Mouse (Mus musculus): Measurements from ENCODE around the gene Gm20388. TPM values are rescaled to one million over a fixed set of nuclear protein-coding genes. Genes with fewer than 3 reads are reported as not detected.
A peak's percentile ranks its signal among the peaks of the same experiment; 100 is the strongest.

The Gm20388 gene
- total RNA-seq, 1 experiment: 27.0 TPM

DNA sequence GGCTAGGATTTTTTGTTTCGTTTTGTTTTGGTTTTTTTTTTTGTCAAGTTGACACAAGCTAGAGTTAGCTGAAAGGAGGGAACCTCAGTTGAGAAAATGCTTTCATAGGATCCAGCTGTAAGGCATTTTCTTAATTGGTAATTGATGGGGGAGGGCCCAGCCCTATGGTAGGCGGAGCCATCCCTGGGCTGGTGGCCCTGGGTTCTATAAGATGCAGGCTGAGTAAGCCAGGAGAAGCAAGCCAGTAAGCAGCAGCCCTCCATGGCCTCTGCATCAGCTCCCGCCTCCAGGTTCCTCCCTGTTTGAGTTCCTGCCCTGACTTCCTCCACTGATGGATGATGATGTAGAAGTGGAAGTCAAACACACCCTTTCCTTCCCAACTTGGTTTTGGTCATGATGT is 3869.8 kb downstream of the Gm20388 start:
- H3K9ac ChIP-seq (ENCODE audit: insufficient read depth, low read depth, low read length, poor library complexity, severe bottlenecking): no peak overlapping the region
- H3K9me3 ChIP-seq (ENCODE audit: control insufficient read depth, insufficient read depth, low read depth, low read length): no peaks in the 10 kb centered on the region
- in situ Hi-C loops (cut with MboI; ENCODE audit: low sequenced_read_pairs in 2 of 2, unreplicated experiment in 2 of 2): loop anchor here in 1 of 2 experiments (10.0 kb wide), 1 partner anchor 574 kb away; no protein-coding TSS in a partner anchor
- DNase-seq (ENCODE audit: low read depth, low spot score): no peak
- no peak overlapping the region for H3K27ac ChIP-seq (ENCODE audit: insufficient read depth, low read depth, low read length, poor library complexity, severe bottlenecking)
- H3K4me1 ChIP-seq (ENCODE audit: control insufficient read depth in 2 of 2, insufficient read depth in 2 of 2, low read length in 2 of 2, poor library complexity in 1 of 2): 0 out of 4 replicates have a peak, but pooled peaks cover 0 to under 1% of the 10 kb centered on the region in 2 experiments
- TF ChIP-seq CHD2 (IDR thresholded peaks at IDR 0.05; ENCODE audit: low read depth, low read length): no peak
- TF ChIP-seq HCFC1 (IDR thresholded peaks at IDR 0.05; ENCODE audit: borderline replicate concordance, insufficient read depth, low read length): no peak
- TF ChIP-seq ZC3H11A (IDR thresholded peaks at IDR 0.05; ENCODE audit: borderline replicate concordance, low read depth, low read length): no peak
- TF ChIP-seq ZNF384 (IDR thresholded peaks at IDR 0.05; ENCODE audit: low read depth, low read length): no peak
- TF ChIP-seq MAFK (IDR thresholded peaks at IDR 0.05; ENCODE audit: insufficient read depth, low read depth, low read length): no peak
- no peaks in the 10 kb centered on the region for H3K36me3 ChIP-seq (ENCODE audit: control insufficient read depth, insufficient read depth, low read length, poor library complexity, severe bottlenecking)
- no peak overlapping the region for H3K4me3 ChIP-seq (ENCODE audit: insufficient read depth in 1 of 2, low read depth in 1 of 2, low read length in 2 of 2, poor library complexity in 1 of 2, severe bottlenecking in 1 of 2)

GRCm38 (mm10) chr8:123781256-123781655 is 3870.6 kb downstream of the Gm20388 start:
- in situ Hi-C loops (cut with MboI; ENCODE audit: low sequenced_read_pairs in 2 of 2, unreplicated experiment in 2 of 2): loop anchor here in 1 of 2 experiments (10.0 kb wide), 1 partner anchor 574 kb away; no protein-coding TSS in a partner anchor
- H3K27ac ChIP-seq (ENCODE audit: insufficient read depth, low read depth, low read length, poor library complexity, severe bottlenecking): no peak overlapping the region

GRCm38 (mm10) chr8:123783525-123784249 is 3873.0 kb downstream of the Gm20388 start:
- in situ Hi-C loops (cut with MboI; ENCODE audit: low sequenced_read_pairs in 2 of 2, unreplicated experiment in 2 of 2): loop anchor here in 1 of 2 experiments (10.0 kb wide), 1 partner anchor 571 kb away; no protein-coding TSS in a partner anchor
- TF ChIP-seq ZC3H11A (IDR thresholded peaks at IDR 0.05; ENCODE audit: borderline replicate concordance, low read depth, low read length) (peak; percentile 87), CHD2 (IDR thresholded peaks at IDR 0.05; ENCODE audit: low read depth, low read length) (no peak)

More at GRCm38 (mm10) chr8:123781256-123781655, 3870.6 kb downstream of the Gm20388 start:
- Histone ChIP-seq H3K36me3 (ENCODE audit: control insufficient read depth, insufficient read depth, low read length, poor library complexity, severe bottlenecking) (no peaks in the 10 kb centered on the region), H3K9me3 (ENCODE audit: control insufficient read depth, insufficient read depth, low read depth, low read length) (no peaks in the 10 kb centered on the region), H3K4me3 (ENCODE audit: insufficient read depth in 1 of 2, low read depth in 1 of 2, low read length in 2 of 2, poor library complexity in 1 of 2, severe bottlenecking in 1 of 2) (no peak overlapping the region), H3K9ac (ENCODE audit: insufficient read depth, low read depth, low read length, poor library complexity, severe bottlenecking) (no peak overlapping the region), H3K4me1 (ENCODE audit: control insufficient read depth in 2 of 2, insufficient read depth in 2 of 2, low read length in 2 of 2, poor library complexity in 1 of 2) (peaks cover 0 to 5% of the 10 kb centered on the region in 2 experiments; a peak in 1 of 4 replicates)
- DNase-seq (ENCODE audit: low read depth, low spot score): no peak
- TF ChIP-seq HCFC1 (IDR thresholded peaks at IDR 0.05; ENCODE audit: borderline replicate concordance, insufficient read depth, low read length): no peak
- TF ChIP-seq ZC3H11A (IDR thresholded peaks at IDR 0.05; ENCODE audit: borderline replicate concordance, low read depth, low read length): no peak
- no peak for TF ChIP-seq CHD2 (IDR thresholded peaks at IDR 0.05; ENCODE audit: low read depth, low read length)
- TF ChIP-seq MAFK (IDR thresholded peaks at IDR 0.05; ENCODE audit: insufficient read depth, low read depth, low read length): no peak
- no peak for TF ChIP-seq ZNF384 (IDR thresholded peaks at IDR 0.05; ENCODE audit: low read depth, low read length)

GRCm38 (mm10) chr8:123786166-123786565 is 3875.5 kb downstream of the Gm20388 start:
- in situ Hi-C loops (cut with MboI; ENCODE audit: low sequenced_read_pairs in 2 of 2, unreplicated experiment in 2 of 2): loop anchor here in 1 of 2 experiments (10.0 kb wide), 1 partner anchor 569 kb away; no protein-coding TSS in a partner anchor
- peaks cover 0 to 11% of the 10 kb centered on the region in 2 experiments; a peak in 1 of 4 replicates for H3K4me1 ChIP-seq (ENCODE audit: control insufficient read depth in 2 of 2, insufficient read depth in 2 of 2, low read length in 2 of 2, poor library complexity in 1 of 2)
- H3K27ac ChIP-seq (ENCODE audit: insufficient read depth, low read depth, low read length, poor library complexity, severe bottlenecking): no peak overlapping the region
- no peaks in the 10 kb centered on the region for H3K36me3 ChIP-seq (ENCODE audit: control insufficient read depth, insufficient read depth, low read length, poor library complexity, severe bottlenecking)
- TF ChIP-seq CHD2 (IDR thresholded peaks at IDR 0.05; ENCODE audit: low read depth, low read length) (no peak), MAFK (IDR thresholded peaks at IDR 0.05; ENCODE audit: insufficient read depth, low read depth, low read length) (no peak), ZNF384 (IDR thresholded peaks at IDR 0.05; ENCODE audit: low read depth, low read length) (no peak), ZC3H11A (IDR thresholded peaks at IDR 0.05; ENCODE audit: borderline replicate concordance, low read depth, low read length) (no peak), HCFC1 (IDR thresholded peaks at IDR 0.05; ENCODE audit: borderline replicate concordance, insufficient read depth, low read length) (no peak)
- no peak for DNase-seq (ENCODE audit: low read depth, low spot score)
- no peak overlapping the region for H3K9ac ChIP-seq (ENCODE audit: insufficient read depth, low read depth, low read length, poor library complexity, severe bottlenecking)
- H3K4me3 ChIP-seq (ENCODE audit: insufficient read depth in 1 of 2, low read depth in 1 of 2, low read length in 2 of 2, poor library complexity in 1 of 2, severe bottlenecking in 1 of 2): no peak overlapping the region
- no peaks in the 10 kb centered on the region for H3K9me3 ChIP-seq (ENCODE audit: control insufficient read depth, insufficient read depth, low read depth, low read length)

More at GRCm38 (mm10) chr8:123783525-123784249, 3873.0 kb downstream of the Gm20388 start:
- H3K36me3 ChIP-seq (ENCODE audit: control insufficient read depth, insufficient read depth, low read length, poor library complexity, severe bottlenecking): no peaks in the 10 kb centered on the region
- H3K4me3 ChIP-seq (ENCODE audit: insufficient read depth in 1 of 2, low read depth in 1 of 2, low read length in 2 of 2, poor library complexity in 1 of 2, severe bottlenecking in 1 of 2): no peak overlapping the region
- H3K9me3 ChIP-seq (ENCODE audit: control insufficient read depth, insufficient read depth, low read depth, low read length): no peaks in the 10 kb centered on the region
- no peak overlapping the region for H3K27ac ChIP-seq (ENCODE audit: insufficient read depth, low read depth, low read length, poor library complexity, severe bottlenecking)
- peaks cover 0 to 11% of the 10 kb centered on the region in 2 experiments; a peak in 1 of 4 replicates for H3K4me1 ChIP-seq (ENCODE audit: control insufficient read depth in 2 of 2, insufficient read depth in 2 of 2, low read length in 2 of 2, poor library complexity in 1 of 2)
- no peak for DNase-seq (ENCODE audit: low read depth, low spot score)
- no peak overlapping the region for H3K9ac ChIP-seq (ENCODE audit: insufficient read depth, low read depth, low read length, poor library complexity, severe bottlenecking)
